Mouse (Mus musculus) heart, embryonic 16.5 days (tissue): ENCODE data around the gene Rhoj. TPM values are rescaled to one million over a fixed set of nuclear protein-coding genes. Genes with fewer than 3 reads are reported as not detected.
A peak's percentile ranks its signal among the peaks of the same experiment; 100 is the strongest.

Experiments
- ATAC-seq: fragments of 200-750 bp; cut with Nextera tagmentation; replicated peaks from 2 replicates; pipeline ENCODE4 v1.8.0; 2017; ENCODE audit warnings: moderate number of reproducible peaks; ENCODE audit not compliant: insufficient read depth, low FRiP score; ENCODE audit errors: extremely low read depth
- H3K27ac ChIP-seq: fragments of 300-500 bp; sonication (generic); 2 replicates; pipeline ENCODE4 v1.5.1; 2014; ENCODE audit warnings: mild to moderate bottlenecking, low read length, control low read depth, moderate library complexity
- H3K27me3 ChIP-seq: fragments of 300-500 bp; sonication (generic); 2 replicates; pipeline ENCODE4 v1.6.1; 2014; ENCODE audit warnings: low read length, mixed read lengths; ENCODE audit not compliant: control insufficient read depth, insufficient read depth
- H3K36me3 ChIP-seq: fragments of 300-500 bp; sonication (generic); 2 replicates; pipeline ENCODE4 v1.6.1; 2014; ENCODE audit not compliant: control insufficient read depth, insufficient read depth
- H3K4me1 ChIP-seq: fragments of 300-500 bp; sonication (generic); 2 replicates; pipeline ENCODE4 v1.6.1; 2014; ENCODE audit warnings: low read length, mixed read lengths; ENCODE audit not compliant: control insufficient read depth, insufficient read depth
- H3K4me2 ChIP-seq: fragments of 300-500 bp; sonication (generic); 2 replicates; pipeline ENCODE4 v1.6.1; 2014; ENCODE audit warnings: low read depth, mild to moderate bottlenecking, control low read depth, low read length
- H3K4me3 ChIP-seq: fragments of 300-500 bp; sonication (generic); 2 replicates; pipeline ENCODE4 v1.5.1; 2014; ENCODE audit warnings: mild to moderate bottlenecking, control low read depth, low read length
- H3K9ac ChIP-seq: fragments of 300-500 bp; sonication (generic); 2 replicates; pipeline ENCODE4 v1.6.1; 2014; ENCODE audit warnings: low read length, control low read depth
- H3K9me3 ChIP-seq: fragments of 300-500 bp; sonication (generic); replicated peaks from 2 replicates; pipeline ENCODE4 v1.6.1; 2016; ENCODE audit warnings: low read length; ENCODE audit not compliant: control insufficient read depth
- WGBS: fragments of 180-500 bp; shearing (Covaris S2); extraction: QIAGEN DNeasy Blood & Tissue Kit; methylation state at CpG from one replicate; pipeline ENCODE4 v1.1.7; 2014; 5-methylcytosine and 5-hydroxymethylcytosine counted together
- polyA plus RNA-seq: library from polyadenylated mRNA; unstranded; fragments of >200 nt; fragmentation: Nextera tagmentation; extraction: Ambion mirVana; gene quantifications from 2 replicates; pipeline ENCODE4 v1.2.1, GENCODE M21; 2015

Rhoj gene
- polyA plus RNA-seq, 1 experiment from 2014 or later, result 42.7 TPM

DNA sequence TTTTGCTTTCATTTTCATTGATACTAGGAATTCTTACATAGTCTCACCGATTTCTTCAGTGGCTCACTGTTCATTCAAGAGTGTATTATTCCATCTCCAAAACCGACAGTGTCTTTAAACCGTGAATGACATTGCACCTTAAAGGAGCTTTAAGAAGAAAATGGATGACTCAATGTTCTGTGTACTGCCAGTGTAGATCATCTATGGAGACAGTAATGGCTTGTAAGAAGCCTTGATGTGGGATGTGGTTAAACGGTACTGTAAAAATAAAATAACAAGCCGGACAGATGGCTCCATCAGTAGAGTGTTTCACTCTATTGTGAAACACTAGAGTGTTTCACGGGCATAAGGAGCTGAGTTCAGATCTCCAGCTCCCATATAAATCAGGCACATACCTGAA lies 15.2 kb upstream of the Rhoj start:
- H3K4me2 ChIP-seq, result no peak overlapping the region
- H3K4me1 ChIP-seq, result no peaks in the 10 kb centered on the region
- WGBS, result 73% methylated on average over 6 of the region's 6 CpGs
- no peak overlapping the region for H3K27ac ChIP-seq
- no peak overlapping the region for H3K9ac ChIP-seq
- no peaks in the 10 kb centered on the region for H3K9me3 ChIP-seq
- no peak overlapping the region for H3K4me3 ChIP-seq
- no peak for ATAC-seq
- H3K36me3 ChIP-seq, result no peaks in the 10 kb centered on the region
- H3K27me3 ChIP-seq, result peaks cover 16% of the 10 kb centered on the region

DNA sequence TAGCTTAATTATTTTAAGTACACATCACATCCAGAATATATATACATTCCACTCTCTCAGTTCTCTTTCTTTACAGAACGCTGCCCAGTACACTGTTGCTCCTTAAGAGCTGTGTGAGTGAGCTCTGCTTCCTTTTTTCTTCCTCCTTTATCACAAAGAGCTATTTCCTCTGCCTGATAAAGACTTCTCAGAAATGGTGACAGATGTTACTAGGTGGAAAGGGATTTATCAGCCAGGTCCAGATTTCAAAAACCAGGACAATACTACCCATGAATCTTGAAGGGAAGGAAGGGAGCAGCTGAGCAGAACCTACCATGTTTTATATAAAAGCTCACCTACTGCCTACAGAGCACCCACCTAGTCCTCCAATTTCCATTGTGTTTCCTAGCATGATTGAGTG lies 8.3 kb upstream of the Rhoj start:
- Histone ChIP-seq H3K9ac (no peak overlapping the region), H3K27ac (no peak overlapping the region), H3K4me3 (no peak overlapping the region), H3K36me3 (no peaks in the 10 kb centered on the region), H3K9me3 (no peaks in the 10 kb centered on the region), H3K4me1 (no peaks in the 10 kb centered on the region), H3K4me2 (no peak overlapping the region), H3K27me3 (peaks cover 11% of the 10 kb centered on the region)
- ATAC-seq, result no peak
- 36% methylated on average over 1 of the region's 1 CpGs for WGBS

DNA sequence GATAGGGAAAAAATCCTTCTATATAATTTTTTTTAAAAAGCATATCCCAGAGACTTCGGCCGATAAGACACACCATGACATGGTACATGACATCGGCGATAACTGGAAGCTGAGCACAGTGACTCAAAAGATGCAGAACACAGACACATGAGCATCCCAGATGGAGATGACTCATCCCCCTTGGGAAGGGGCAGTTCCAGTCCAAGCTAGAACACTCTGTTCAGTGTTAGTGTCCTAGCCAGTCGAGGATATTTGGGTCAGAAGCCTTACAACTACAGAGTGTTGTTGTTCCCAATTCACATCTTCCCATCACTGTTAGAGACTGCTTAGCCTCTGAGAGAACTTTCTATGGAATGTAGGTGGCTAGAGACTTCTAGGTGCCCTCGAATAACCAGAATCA lies 4.0 kb upstream of the Rhoj start:
- H3K4me1 ChIP-seq, result no peaks in the 10 kb centered on the region
- no peak overlapping the region for H3K27ac ChIP-seq
- no peak overlapping the region for H3K4me3 ChIP-seq
- no peak overlapping the region for H3K4me2 ChIP-seq
- no peak; the same call in 1 of the 2 replicates for ATAC-seq
- no peaks in the 10 kb centered on the region for H3K36me3 ChIP-seq
- peaks cover 8% of the 10 kb centered on the region for H3K27me3 ChIP-seq
- H3K9ac ChIP-seq, result no peak overlapping the region
- no peaks in the 10 kb centered on the region for H3K9me3 ChIP-seq
- WGBS, result 77% methylated on average over 6 of the region's 6 CpGs

DNA sequence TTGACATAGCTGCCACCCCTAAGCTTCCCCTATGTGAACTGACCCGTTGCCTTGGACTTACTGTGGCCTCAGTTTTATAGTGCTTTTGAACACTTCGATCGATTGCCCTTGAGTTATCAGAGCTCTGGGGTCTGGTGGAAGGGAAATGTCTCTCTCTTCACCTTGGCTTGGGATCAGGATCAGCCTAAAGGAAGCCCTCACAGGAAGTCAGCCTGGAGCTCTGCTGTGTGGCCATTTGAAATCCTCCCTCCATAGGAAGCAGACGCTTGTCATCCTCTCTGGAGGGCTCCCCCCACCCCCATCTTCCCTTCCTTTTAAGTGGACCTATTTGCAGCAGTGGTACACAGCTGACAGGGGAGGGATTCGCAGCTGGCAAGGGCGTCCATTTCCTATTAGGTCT lies 1.6 kb downstream of the Rhoj start:
- Histone ChIP-seq H3K27me3 (peaks cover 5% of the 10 kb centered on the region; the same call in 1 of the 2 replicates), H3K4me2 (peak overlapping the region; percentile 51), H3K4me3 (peak overlapping the region; percentile 47), H3K36me3 (no peaks in the 10 kb centered on the region), H3K9me3 (no peaks in the 10 kb centered on the region), H3K27ac (peak overlapping the region; percentile 60), H3K4me1 (peaks cover 3% of the 10 kb centered on the region; the same call in 1 of the 2 replicates), H3K9ac (peak overlapping the region; percentile 32)
- ATAC-seq, result no peak; the same call in 1 of the 2 replicates
- WGBS, result 30% methylated on average over 6 of the region's 6 CpGs

DNA sequence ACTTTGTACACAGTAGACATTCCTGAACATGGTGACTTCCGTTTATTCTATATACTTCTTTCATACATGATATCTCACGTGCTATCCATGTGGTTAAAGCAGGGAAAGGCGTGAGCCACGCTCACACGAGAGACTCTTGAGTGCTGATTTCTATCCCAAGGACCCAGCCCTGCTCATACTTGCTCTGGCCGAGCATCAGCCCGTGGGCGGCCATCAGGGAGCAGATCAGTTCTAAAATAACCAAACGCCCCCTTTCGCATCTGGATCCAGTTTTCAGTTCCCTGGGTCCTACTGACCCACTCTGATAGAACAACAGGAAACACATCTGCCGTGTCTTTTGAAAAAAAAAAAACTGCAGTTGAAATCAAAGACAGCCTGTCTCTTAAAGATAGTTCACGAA lies 2.6 kb downstream of the Rhoj start:
- Histone ChIP-seq H3K36me3 (no peaks in the 10 kb centered on the region), H3K9me3 (no peaks in the 10 kb centered on the region), H3K4me3 (peak overlapping the region; percentile 47), H3K27ac (peak overlapping the region; percentile 60), H3K27me3 (peaks cover 5% of the 10 kb centered on the region; the same call in 1 of the 2 replicates), H3K4me1 (peaks cover 3% of the 10 kb centered on the region; the same call in 1 of the 2 replicates), H3K4me2 (peak overlapping the region; percentile 51), H3K9ac (no peak overlapping the region)
- 59% methylated on average over 12 of the region's 12 CpGs for whole genome bisulfite sequencing
- no peak for ATAC-seq

DNA sequence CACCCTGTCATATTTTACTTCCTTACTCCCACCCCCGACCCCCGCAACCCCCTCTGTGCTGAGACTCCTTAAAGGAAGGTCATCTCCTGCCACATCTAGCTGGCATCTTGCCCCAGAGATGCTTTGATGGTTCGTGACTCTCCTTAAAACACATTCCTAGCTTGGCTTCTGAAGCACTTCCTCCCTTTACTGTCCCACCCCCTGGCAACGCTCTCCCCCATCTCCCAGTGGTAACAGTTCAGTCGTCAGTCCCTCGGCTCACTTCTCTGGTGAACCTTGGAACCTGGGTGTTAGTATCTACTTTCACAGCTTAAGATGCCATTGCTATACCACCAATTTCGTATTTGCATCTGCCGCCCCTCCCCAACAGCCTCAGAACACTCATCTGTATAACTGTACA lies 3.8 kb downstream of the Rhoj start:
- Histone ChIP-seq H3K27me3 (peaks cover 5% of the 10 kb centered on the region; the same call in 1 of the 2 replicates), H3K36me3 (no peaks in the 10 kb centered on the region), H3K4me2 (no peak overlapping the region), H3K27ac (no peak overlapping the region), H3K9me3 (no peaks in the 10 kb centered on the region), H3K4me3 (no peak overlapping the region), H3K9ac (no peak overlapping the region), H3K4me1 (peaks cover 3% of the 10 kb centered on the region; the same call in 1 of the 2 replicates)
- 69% methylated on average over 8 of the region's 8 CpGs for WGBS
- no peak for ATAC-seq

DNA sequence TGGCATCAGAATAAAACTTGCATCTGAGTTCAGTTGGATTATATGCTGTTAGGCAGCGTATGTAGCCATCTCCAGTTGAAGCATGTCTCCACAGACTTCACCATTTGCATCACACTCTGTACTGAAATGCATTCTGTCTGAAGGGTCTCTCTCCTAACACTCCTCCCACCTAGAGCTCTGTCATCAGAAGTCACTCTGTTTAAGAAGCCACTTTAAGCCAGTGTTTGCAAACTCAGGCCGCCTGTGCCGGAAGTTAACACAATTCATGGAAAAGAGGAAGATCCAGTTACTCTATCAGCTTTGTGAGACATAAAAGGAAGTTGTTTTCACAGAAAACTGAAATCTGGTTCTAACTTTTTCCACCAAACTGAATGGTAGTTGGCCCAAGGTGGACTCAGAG lies 5.9 kb downstream of the Rhoj start:
- WGBS, result 63% methylated on average over 3 of the region's 3 CpGs
- H3K27ac ChIP-seq, result no peak overlapping the region; the same call in 1 of the 2 replicates
- ATAC-seq, result no peak

DNA sequence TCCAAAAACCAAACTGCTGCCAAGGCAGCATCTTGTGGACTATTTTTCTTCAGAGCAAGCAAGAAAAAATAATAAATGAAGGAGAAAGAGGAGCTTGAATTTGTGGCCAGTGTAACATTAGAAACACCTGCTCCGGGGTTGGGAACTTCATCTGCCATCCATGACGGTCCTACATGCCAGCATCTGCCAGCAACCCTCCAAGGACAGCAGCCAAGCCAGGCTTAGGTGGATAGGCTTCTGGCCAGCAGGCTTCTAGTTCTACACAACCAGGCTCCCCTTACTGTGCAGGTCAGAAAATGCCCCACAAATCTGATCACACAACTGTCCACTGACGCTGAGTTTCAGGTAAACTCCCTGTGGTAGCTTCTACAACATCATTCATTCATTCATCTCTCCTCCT lies 7.7 kb downstream of the Rhoj start:
- ATAC-seq, result no peak
- Histone ChIP-seq H3K4me2 (no peak overlapping the region), H3K27ac (no peak overlapping the region), H3K9ac (no peak overlapping the region), H3K4me3 (no peak overlapping the region), H3K9me3 (no peaks in the 10 kb centered on the region), H3K4me1 (peaks cover 3% of the 10 kb centered on the region; the same call in 1 of the 2 replicates), H3K27me3 (no peaks in the 10 kb centered on the region), H3K36me3 (no peaks in the 10 kb centered on the region)
- 90% methylated on average over 3 of the region's 3 CpGs for WGBS

More for the DNA sequence above, 5.9 kb downstream of the Rhoj start:
- Histone ChIP-seq H3K4me3 (no peak overlapping the region), H3K27me3 (peaks cover 3% of the 10 kb centered on the region; the same call in 1 of the 2 replicates), H3K4me2 (no peak overlapping the region), H3K4me1 (peaks cover 3% of the 10 kb centered on the region; the same call in 1 of the 2 replicates), H3K9me3 (no peaks in the 10 kb centered on the region), H3K36me3 (no peaks in the 10 kb centered on the region), H3K9ac (no peak overlapping the region)

DNA sequence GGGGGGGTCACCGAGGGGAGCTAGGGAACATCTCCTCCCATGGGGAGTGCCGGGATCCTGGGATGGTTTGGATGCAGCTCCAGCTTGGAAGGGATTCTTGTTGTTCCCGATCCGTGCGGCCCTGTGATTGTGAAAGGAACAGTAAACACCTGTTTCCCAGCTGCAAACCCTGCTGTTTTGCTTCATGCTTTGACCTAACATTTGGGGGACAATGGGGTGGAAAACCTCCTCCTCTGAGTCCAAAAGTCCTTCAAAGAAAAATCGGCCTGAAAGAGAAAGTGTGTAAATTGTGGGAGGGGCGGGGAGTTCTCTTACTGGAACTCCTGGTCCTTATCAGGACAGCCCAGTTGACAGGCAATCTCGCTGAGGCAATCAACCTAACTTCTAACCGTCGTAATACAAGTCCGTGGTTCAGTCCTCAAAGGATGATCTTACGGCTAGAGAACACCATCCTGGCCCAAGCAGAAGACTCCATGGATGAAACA lies 12.4 kb downstream of the Rhoj start:
- H3K4me3 ChIP-seq, result no peak overlapping the region
- no peak overlapping the region for H3K4me2 ChIP-seq
- ATAC-seq, result no peak
- H3K9me3 ChIP-seq, result no peaks in the 10 kb centered on the region; the same call in 1 of the 2 replicates
- H3K36me3 ChIP-seq, result peaks cover 9% of the 10 kb centered on the region; the same call in 1 of the 2 replicates
- H3K27me3 ChIP-seq, result no peaks in the 10 kb centered on the region
- H3K9ac ChIP-seq, result no peak overlapping the region
- H3K27ac ChIP-seq, result no peak overlapping the region
- H3K4me1 ChIP-seq, result no peaks in the 10 kb centered on the region
- 46% methylated on average over 12 of the region's 12 CpGs for WGBS
